Mouse (Mus musculus): Measurements from ENCODE around the gene Vegfd. TPM values are rescaled to one million over a fixed set of nuclear protein-coding genes. Genes with fewer than 3 reads are reported as not detected.
A peak's percentile ranks its signal among the peaks of the same experiment; 100 is the strongest.

Gene Vegfd
- polyA plus RNA-seq, 1 experiment from 2014 or later, result 26.6 TPM

- no peaks in the 10 kb centered on the region for H3K9me3 ChIP-seq (ENCODE audit: low read length)
- no peak overlapping the region for H3K4me3 ChIP-seq (ENCODE audit: low read depth, low read length)
- TF ChIP-seq EP300 (IDR thresholded peaks at IDR 0.05), result no peak
- TF ChIP-seq CTCF (IDR thresholded peaks at IDR 0.05), result no peak
- H3K4me2 ChIP-seq (replicated peaks; ENCODE audit: low read depth, low read length), result no peak overlapping the region
- no peaks in the 10 kb centered on the region for H3K27me3 ChIP-seq (replicated peaks; ENCODE audit: insufficient read depth, low read length)
- no peak overlapping the region for H3K9ac ChIP-seq (replicated peaks; ENCODE audit: low read depth)
- DNase-seq (ENCODE audit: low spot score) (no peak), ATAC-seq (no peak)
- no peak overlapping the region for H3K27ac ChIP-seq (ENCODE audit: low read length)
- no peaks in the 10 kb centered on the region for H3K36me3 ChIP-seq (ENCODE audit: insufficient read depth, low read length)
- WGBS, result 68% methylated on average over 2 of the region's 2 CpGs
- H3K4me1 ChIP-seq (ENCODE audit: insufficient read depth, low read depth, low read length), result no peaks in the 10 kb centered on the region
Measured at GRCm38 (mm10) chrX:164416803-164417202, 43.6 kb downstream of the Vegfd start.

GRCm38 (mm10) chrX:164418008-164418407, 44.8 kb downstream of the Vegfd start:
- DNase-seq (ENCODE audit: low spot score) (no peak), ATAC-seq (no peak)
- Histone ChIP-seq H3K9me3 (ENCODE audit: low read length) (no peaks in the 10 kb centered on the region), H3K27ac (ENCODE audit: low read length) (no peak overlapping the region), H3K27me3 (replicated peaks; ENCODE audit: insufficient read depth, low read length) (no peaks in the 10 kb centered on the region), H3K4me2 (replicated peaks; ENCODE audit: low read depth, low read length) (no peak overlapping the region), H3K36me3 (ENCODE audit: insufficient read depth, low read length) (no peaks in the 10 kb centered on the region), H3K9ac (replicated peaks; ENCODE audit: low read depth) (no peak overlapping the region), H3K4me1 (ENCODE audit: insufficient read depth, low read depth, low read length) (no peaks in the 10 kb centered on the region), H3K4me3 (ENCODE audit: low read depth, low read length) (no peak overlapping the region)
- TF ChIP-seq EP300 (IDR thresholded peaks at IDR 0.05) (no peak), CTCF (IDR thresholded peaks at IDR 0.05) (no peak)

GRCm38 (mm10) chrX:164419471-164419939, 46.3 kb downstream of the Vegfd start, which contains the start of gene Piga:
Gene Piga (plus strand): TSS chrX:164419787.
- Histone ChIP-seq H3K27me3 (replicated peaks; ENCODE audit: insufficient read depth, low read length) (no peaks in the 10 kb centered on the region), H3K9me3 (ENCODE audit: low read length) (no peaks in the 10 kb centered on the region), H3K4me1 (ENCODE audit: insufficient read depth, low read depth, low read length) (no peaks in the 10 kb centered on the region), H3K27ac (ENCODE audit: low read length) (peak within 1 kb of the TSS; percentile 89), H3K4me3 (ENCODE audit: low read depth, low read length) (peak within 1 kb of the TSS; percentile 53), H3K4me2 (replicated peaks; ENCODE audit: low read depth, low read length) (peak within 1 kb of the TSS; percentile 56), H3K36me3 (ENCODE audit: insufficient read depth, low read length) (no peaks in the 10 kb centered on the region), H3K9ac (replicated peaks; ENCODE audit: low read depth) (peak within 1 kb of the TSS; percentile 43)
- DNase-seq (ENCODE audit: low spot score) (peak; percentile 97), ATAC-seq (peak; percentile 99)
- TF ChIP-seq EP300 (IDR thresholded peaks at IDR 0.05) (no peak), CTCF (IDR thresholded peaks at IDR 0.05) (no peak)
- 14% methylated on average over 35 of the region's 40 CpGs for WGBS

GRCm38 (mm10) chrX:164419955-164420354, 46.8 kb downstream of the Vegfd start:
- 11% methylated on average over 13 of the region's 13 CpGs for WGBS
- no peak for DNase-seq (ENCODE audit: low spot score)
- peak; percentile 4 for ATAC-seq

GRCm38 (mm10) chrX:164420518-164420917, 47.3 kb downstream of the Vegfd start:
- H3K9me3 ChIP-seq (ENCODE audit: low read length), result no peaks in the 10 kb centered on the region
- no peaks in the 10 kb centered on the region for H3K36me3 ChIP-seq (ENCODE audit: insufficient read depth, low read length)
- peak overlapping the region; percentile 43 for H3K9ac ChIP-seq (replicated peaks; ENCODE audit: low read depth)
- DNase-seq (ENCODE audit: low spot score) (no peak), ATAC-seq (no peak)
- TF ChIP-seq EP300 (IDR thresholded peaks at IDR 0.05) (no peak), CTCF (IDR thresholded peaks at IDR 0.05) (no peak)
- H3K4me3 ChIP-seq (ENCODE audit: low read depth, low read length), result peak overlapping the region; percentile 53
- no peaks in the 10 kb centered on the region for H3K4me1 ChIP-seq (ENCODE audit: insufficient read depth, low read depth, low read length)
- H3K27me3 ChIP-seq (replicated peaks; ENCODE audit: insufficient read depth, low read length), result no peaks in the 10 kb centered on the region
- H3K27ac ChIP-seq (ENCODE audit: low read length), result no peak overlapping the region
- 32% methylated on average over 3 of the region's 3 CpGs for WGBS
- H3K4me2 ChIP-seq (replicated peaks; ENCODE audit: low read depth, low read length), result peak overlapping the region; percentile 56

More at GRCm38 (mm10) chrX:164419955-164420354, 46.8 kb downstream of the Vegfd start:
- no peaks in the 10 kb centered on the region for H3K27me3 ChIP-seq (replicated peaks; ENCODE audit: insufficient read depth, low read length)
- no peaks in the 10 kb centered on the region for H3K9me3 ChIP-seq (ENCODE audit: low read length)
- H3K36me3 ChIP-seq (ENCODE audit: insufficient read depth, low read length), result no peaks in the 10 kb centered on the region
- H3K9ac ChIP-seq (replicated peaks; ENCODE audit: low read depth), result peak overlapping the region; percentile 43
- TF ChIP-seq CTCF (IDR thresholded peaks at IDR 0.05) (no peak), EP300 (IDR thresholded peaks at IDR 0.05) (no peak)
- peak overlapping the region; percentile 56 for H3K4me2 ChIP-seq (replicated peaks; ENCODE audit: low read depth, low read length)
- no peaks in the 10 kb centered on the region for H3K4me1 ChIP-seq (ENCODE audit: insufficient read depth, low read depth, low read length)
- H3K4me3 ChIP-seq (ENCODE audit: low read depth, low read length), result peak overlapping the region; percentile 53
- H3K27ac ChIP-seq (ENCODE audit: low read length), result peak overlapping the region; percentile 89

GRCm38 (mm10) chrX:164424821-164425220, 51.6 kb downstream of the Vegfd start:
- Histone ChIP-seq H3K27me3 (replicated peaks; ENCODE audit: insufficient read depth, low read length) (no peaks in the 10 kb centered on the region), H3K4me3 (ENCODE audit: low read depth, low read length) (no peak overlapping the region), H3K9me3 (ENCODE audit: low read length) (no peaks in the 10 kb centered on the region), H3K9ac (replicated peaks; ENCODE audit: low read depth) (no peak overlapping the region), H3K4me2 (replicated peaks; ENCODE audit: low read depth, low read length) (no peak overlapping the region), H3K36me3 (ENCODE audit: insufficient read depth, low read length) (no peaks in the 10 kb centered on the region), H3K4me1 (ENCODE audit: insufficient read depth, low read depth, low read length) (no peaks in the 10 kb centered on the region), H3K27ac (ENCODE audit: low read length) (no peak overlapping the region)
- 88% methylated on average over 1 of the region's 1 CpGs for WGBS
- no peak for DNase-seq (ENCODE audit: low spot score)
- TF ChIP-seq EP300 (IDR thresholded peaks at IDR 0.05) (no peak), CTCF (IDR thresholded peaks at IDR 0.05) (no peak)
- ATAC-seq, result no peak

GRCm38 (mm10) chrX:164427295-164427694, 54.1 kb downstream of the Vegfd start:
- TF ChIP-seq EP300 (IDR thresholded peaks at IDR 0.05) (no peak), CTCF (IDR thresholded peaks at IDR 0.05) (no peak)
- Histone ChIP-seq H3K9ac (replicated peaks; ENCODE audit: low read depth) (no peak overlapping the region), H3K27ac (ENCODE audit: low read length) (no peak overlapping the region), H3K4me3 (ENCODE audit: low read depth, low read length) (no peak overlapping the region), H3K9me3 (ENCODE audit: low read length) (no peaks in the 10 kb centered on the region), H3K4me2 (replicated peaks; ENCODE audit: low read depth, low read length) (no peak overlapping the region), H3K27me3 (replicated peaks; ENCODE audit: insufficient read depth, low read length) (no peaks in the 10 kb centered on the region), H3K4me1 (ENCODE audit: insufficient read depth, low read depth, low read length) (no peaks in the 10 kb centered on the region), H3K36me3 (ENCODE audit: insufficient read depth, low read length) (no peaks in the 10 kb centered on the region)
- no peak for ATAC-seq
- no peak for DNase-seq (ENCODE audit: low spot score)
- WGBS, result 86% methylated on average over 4 of the region's 4 CpGs
